Mouse (Mus musculus) heart, postnatal 10 days (tissue): Measurements from ENCODE around the gene Scgb3a1. TPM values are rescaled to one million over a fixed set of nuclear protein-coding genes. Genes with fewer than 3 reads are reported as not detected.

Experiments
- DNase-seq, 2 experiments: peaks; one replicate each; pipeline ENCODE4 v3.0.0; 2021
- intact Hi-C: fragments of 180-260 bp; cut with DNase I; formaldehyde crosslinking; loops from one replicate; pipeline ENCODE4 v1.15.1; 2025
- total RNA-seq, 2 experiments: library from RNA; stranded (reverse); gene quantifications; 2 replicates each; pipeline ENCODE4 v1.2.3; 2021

Scgb3a1 gene
- 10 to 100 TPM in 1 of 2 experiments, not detected in 1; 15.7 TPM for total RNA-seq

- intact Hi-C loops = no loop called here
- no peak for DNase-seq
Observed at GRCm38 (mm10) chr11:49663310-49663709, at the start of gene Scgb3a1. Gene Scgb3a1, plus strand, starts transcription at chr11:49663610.

GRCm38 (mm10) chr11:49615856-49616725 lies 47.3 kb upstream of the Scgb3a1 start:
- no peak for DNase-seq
- intact Hi-C loops = no loop called here

- intact Hi-C loops = no loop called here
- no peak for DNase-seq
Observed at GRCm38 (mm10) chr11:49618476-49618875, 44.9 kb upstream of the Scgb3a1 start.

GRCm38 (mm10) chr11:49621953-49622352 lies 41.5 kb upstream of the Scgb3a1 start:
- DNase-seq = peak in 1 of 2 experiments; percentile 13
- intact Hi-C loops = no loop called here

GRCm38 (mm10) chr11:49624156-49624555 lies 39.3 kb upstream of the Scgb3a1 start:
- no peak for DNase-seq
- intact Hi-C loops = no loop called here

- no peak for DNase-seq
Observed at GRCm38 (mm10) chr11:49625863-49626262, 37.5 kb upstream of the Scgb3a1 start.

GRCm38 (mm10) chr11:49626748-49627147 lies 36.7 kb upstream of the Scgb3a1 start:
- DNase-seq = no peak
- intact Hi-C loops = no loop called here

More at GRCm38 (mm10) chr11:49625863-49626262, 37.5 kb upstream of the Scgb3a1 start:
- intact Hi-C loops = no loop called here

- peak; percentile 33 to 52 for DNase-seq
- intact Hi-C loops = loop anchor here (1.0 kb wide), 1 partner anchor 34 kb away; no protein-coding TSS in a partner anchor
Observed at GRCm38 (mm10) chr11:49631154-49631553, 32.3 kb upstream of the Scgb3a1 start.

- intact Hi-C loops = no loop called here
- peak in 1 of 2 experiments; percentile 25 for DNase-seq
Observed at GRCm38 (mm10) chr11:49632256-49632655, 31.2 kb upstream of the Scgb3a1 start.

- DNase-seq = no peak
- intact Hi-C loops = no loop called here
Observed at GRCm38 (mm10) chr11:49634101-49634500, 29.3 kb upstream of the Scgb3a1 start.

- intact Hi-C loops = no loop called here
- no peak for DNase-seq
Observed at GRCm38 (mm10) chr11:49635671-49636070, 27.7 kb upstream of the Scgb3a1 start.

GRCm38 (mm10) chr11:49636449-49636848 lies 27.0 kb upstream of the Scgb3a1 start:
- intact Hi-C loops = no loop called here
- DNase-seq = peak; percentile 17 to 36

- DNase-seq = no peak
- intact Hi-C loops = no loop called here
Observed at GRCm38 (mm10) chr11:49645677-49646076, 17.7 kb upstream of the Scgb3a1 start.

GRCm38 (mm10) chr11:49650113-49650993 lies 13.1 kb upstream of the Scgb3a1 start:
- intact Hi-C loops = no loop called here

GRCm38 (mm10) chr11:49650994-49651761 lies 12.2 kb upstream of the Scgb3a1 start:
- intact Hi-C loops = no loop called here
- DNase-seq = no peak

More at GRCm38 (mm10) chr11:49650113-49650993, 13.1 kb upstream of the Scgb3a1 start:
- peak in 1 of 2 experiments; percentile 35 for DNase-seq

GRCm38 (mm10) chr11:49651762-49652322 lies 11.6 kb upstream of the Scgb3a1 start:
- intact Hi-C loops = no loop called here
- no peak for DNase-seq

- intact Hi-C loops = loop anchor here (1.0 kb wide), 2 partner anchors 193 to 218 kb away; no protein-coding TSS in a partner anchor
- DNase-seq = peak; percentile 86 to 93
Observed at GRCm38 (mm10) chr11:49652401-49653078, 10.9 kb upstream of the Scgb3a1 start.

- intact Hi-C loops = loop anchor here (1.0 kb wide), 2 partner anchors 192 to 217 kb away; no protein-coding TSS in a partner anchor
- no peak for DNase-seq
Observed at GRCm38 (mm10) chr11:49653079-49653408, 10.4 kb upstream of the Scgb3a1 start.

- intact Hi-C loops = loop anchor here (5.0 kb wide), 1 partner anchor 58 kb away; the partner anchor contains the start of gene Cnot6
Observed at GRCm38 (mm10) chr11:49654651-49655050, 8.8 kb upstream of the Scgb3a1 start.

More at GRCm38 (mm10) chr11:49654651-49655050, 8.8 kb upstream of the Scgb3a1 start:
- no peak for DNase-seq
